Mouse (Mus musculus) C2C12 (cell line): Measurements from ENCODE around the gene Hinfp.

Source experiments
- CEBPB ChIP-seq: IDR thresholded peaks from one replicate; pipeline ENCODE4 v1.6.1; 2011; ENCODE audit warnings: low read depth, mild to moderate bottlenecking, control low read depth, moderate library complexity
- CTCF ChIP-seq: IDR thresholded peaks from one replicate; pipeline ENCODE4 v1.5.1; 2011; ENCODE audit not compliant: control insufficient read depth, insufficient read depth, insufficient read length
- MAX ChIP-seq: IDR thresholded peaks from one replicate; pipeline ENCODE4 v1.6.1; 2011; ENCODE audit warnings: mild to moderate bottlenecking, control low read depth
- MYOD1 ChIP-seq: IDR thresholded peaks from one replicate; pipeline ENCODE4 v1.6.1; 2011; ENCODE audit warnings: low read depth; ENCODE audit not compliant: control insufficient read depth, insufficient read length
- USF1 ChIP-seq: IDR thresholded peaks from one replicate; pipeline ENCODE4 v1.6.1; 2011; ENCODE audit warnings: low read depth, mild to moderate bottlenecking, control low read depth, moderate library complexity

- no peak for TF ChIP-seq CTCF
- TF ChIP-seq MAX, result no peak
- no peak for TF ChIP-seq USF1
- no peak for TF ChIP-seq CEBPB
- no peak for TF ChIP-seq MYOD1
These were observed 18.5 kb downstream of the Hinfp start for GRCm38 (mm10) chr9:44287003-44287400.
